Mouse (Mus musculus): ENCODE measurements around the gene Gm27021.

The Gm27021 gene

GRCm38 (mm10) chr8:120642031-120642662 is 25.7 kb downstream of the Gm27021 start:
- no peak for DNase-seq (ENCODE audit: extremely low read depth, low read depth, low spot score)

- no peak for DNase-seq (ENCODE audit: extremely low read depth, low read depth, low spot score)
Measured at GRCm38 (mm10) chr8:120641245-120641644, 26.6 kb downstream of the Gm27021 start.

- DNase-seq (ENCODE audit: extremely low read depth, low read depth, low spot score), result no peak
Measured at GRCm38 (mm10) chr8:120634329-120634839, 33.5 kb downstream of the Gm27021 start.

DNA sequence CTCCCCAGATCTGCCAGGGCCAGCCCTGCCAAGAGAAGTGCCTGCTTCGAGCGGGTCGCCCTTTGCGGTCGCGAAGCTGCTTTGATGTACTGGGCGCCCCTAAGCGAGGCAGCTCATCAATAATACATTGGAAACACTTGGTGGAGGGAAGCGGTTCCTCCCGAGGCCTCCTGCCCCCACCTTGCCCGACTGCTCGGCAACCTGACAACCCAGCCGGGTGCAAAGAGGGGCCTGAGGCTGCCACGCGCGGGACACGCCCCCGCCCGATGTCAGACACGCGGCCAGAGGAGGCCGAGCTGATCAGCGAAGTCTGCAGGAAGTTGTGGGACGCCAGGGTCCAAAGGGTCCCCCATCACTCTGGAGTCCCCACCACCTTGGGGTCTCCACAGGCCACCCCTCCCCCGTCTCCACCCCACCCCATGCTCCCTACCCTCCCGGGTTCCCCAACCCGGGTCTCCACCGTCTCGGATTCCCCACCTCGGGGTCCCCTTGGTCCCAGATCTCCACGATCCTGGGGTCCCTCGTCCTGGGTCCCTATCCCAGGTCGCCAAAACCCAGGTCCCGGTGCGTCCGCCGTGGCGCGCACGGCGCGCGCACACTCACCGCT is 34.1 kb downstream of the Gm27021 start:
- DNase-seq (ENCODE audit: extremely low read depth, low read depth, low spot score), result no peak

GRCm38 (mm10) chr8:120632969-120633664 is 34.8 kb downstream of the Gm27021 start:
- no peak for DNase-seq (ENCODE audit: extremely low read depth, low read depth, low spot score)

DNA sequence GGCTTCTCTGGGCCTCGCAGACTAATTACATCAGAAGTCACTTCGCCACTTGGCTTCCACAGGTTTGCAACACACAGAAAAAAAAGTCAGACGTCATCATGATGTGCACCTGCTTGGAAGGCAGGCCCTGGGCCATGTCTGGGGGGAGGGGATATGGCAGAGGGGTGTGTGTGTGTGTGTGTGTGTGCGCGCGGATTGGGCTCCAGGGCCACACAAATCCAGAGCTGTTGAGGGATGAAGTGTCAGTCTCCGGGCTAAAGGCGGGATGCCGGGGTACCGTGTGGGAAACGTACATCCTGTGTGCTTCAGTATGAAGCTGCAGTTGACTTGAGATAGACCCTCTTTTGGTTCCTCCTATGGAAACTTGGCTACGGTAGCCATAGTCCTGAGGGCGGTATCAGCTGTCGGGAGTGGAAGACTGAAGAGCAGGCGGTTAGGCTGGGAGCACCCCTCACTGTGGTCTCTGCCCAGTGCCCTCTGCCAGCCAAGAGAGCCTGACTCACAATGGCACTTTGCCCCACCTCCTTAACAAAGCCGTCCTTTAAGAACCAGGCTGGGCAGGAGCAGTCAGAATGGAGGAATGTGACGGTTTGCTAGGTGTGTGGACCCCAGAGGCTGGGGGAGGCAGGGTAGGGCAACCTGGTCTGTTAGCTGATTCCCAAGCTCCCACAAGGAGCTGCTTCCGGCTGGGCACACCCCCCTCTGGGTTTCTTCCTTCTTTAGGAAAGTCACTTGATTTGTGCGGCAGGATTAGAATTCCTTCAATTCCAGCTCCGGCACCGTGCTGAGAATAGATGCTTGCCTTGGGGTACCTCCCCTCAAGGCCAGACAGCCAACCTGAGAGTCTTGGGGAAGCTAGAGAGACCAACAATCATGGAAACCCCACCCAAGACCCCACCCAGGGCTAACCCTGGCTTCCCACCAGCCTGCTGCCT is 36.2 kb downstream of the Gm27021 start:
- no peak for DNase-seq (ENCODE audit: extremely low read depth, low read depth, low spot score)

DNA sequence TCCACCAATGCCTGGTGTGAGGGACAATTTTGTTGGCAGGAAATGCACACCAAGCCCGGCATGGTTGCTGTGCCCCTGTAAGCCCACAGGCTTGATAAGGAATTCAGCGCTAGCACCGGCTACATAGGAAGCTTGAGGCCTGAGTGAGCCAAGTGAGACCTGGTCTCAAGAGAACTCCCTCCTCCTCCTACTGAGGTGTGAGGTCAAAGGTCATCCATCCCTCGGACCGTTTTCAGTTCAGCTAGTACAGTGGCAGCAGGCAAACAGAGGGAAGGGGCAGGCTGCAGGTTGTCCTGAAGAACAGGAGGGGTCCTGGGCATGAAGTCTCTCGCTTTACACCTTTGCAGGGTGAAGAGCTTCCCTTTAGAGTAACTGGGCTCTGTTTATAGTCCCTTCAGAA is 37.0 kb downstream of the Gm27021 start:
- DNase-seq (ENCODE audit: extremely low read depth, low read depth, low spot score), result no peak

GRCm38 (mm10) chr8:120630031-120630430 is 37.8 kb downstream of the Gm27021 start:
- no peak for DNase-seq (ENCODE audit: extremely low read depth, low read depth, low spot score)

DNA sequence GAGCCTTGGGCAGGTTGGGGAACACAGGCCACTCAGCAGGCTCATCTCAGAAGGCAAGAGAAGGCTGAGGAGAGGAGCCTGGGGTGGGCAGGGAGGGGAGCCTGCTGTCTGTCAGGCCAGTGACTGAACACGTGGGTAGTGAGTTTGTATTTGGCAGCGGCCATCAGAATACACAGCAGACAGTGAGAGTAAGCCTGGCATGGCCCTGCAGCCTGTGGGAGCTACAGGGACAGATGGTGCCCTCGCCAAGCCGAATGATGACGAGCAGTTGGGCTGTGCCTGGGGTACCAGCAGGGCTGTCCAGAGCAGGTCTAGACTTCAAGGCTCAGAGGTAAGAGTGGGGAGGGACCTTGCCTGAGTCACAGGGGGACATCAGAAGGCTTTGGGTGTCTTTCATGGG is 40.6 kb downstream of the Gm27021 start:
- DNase-seq (ENCODE audit: extremely low read depth, low read depth, low spot score), result no peak

- no peak for DNase-seq (ENCODE audit: extremely low read depth, low read depth, low spot score)
Measured at GRCm38 (mm10) chr8:120626461-120626860, 41.4 kb downstream of the Gm27021 start.

DNA sequence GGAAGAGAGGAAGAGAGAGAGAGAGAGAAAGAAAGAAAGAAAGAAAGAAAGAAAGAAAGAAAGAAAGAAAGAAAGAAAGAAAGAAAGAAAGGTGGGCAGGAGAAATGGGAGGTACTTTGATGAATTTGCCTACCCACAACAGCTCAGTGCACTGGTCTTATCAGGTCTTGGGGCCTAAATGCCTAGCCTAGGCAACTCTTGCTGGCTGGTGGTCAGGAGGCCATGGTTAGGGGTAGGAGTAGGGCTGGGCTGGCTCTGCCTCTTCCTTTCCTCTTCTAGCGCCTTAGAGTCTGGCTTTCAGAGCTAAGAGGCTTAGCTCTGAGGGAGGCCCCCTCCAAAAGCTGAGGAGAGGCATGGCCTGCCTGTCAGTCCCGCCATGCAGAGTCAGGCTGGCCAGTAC is 44.3 kb downstream of the Gm27021 start:
- no peak for DNase-seq (ENCODE audit: extremely low read depth, low read depth, low spot score)

- DNase-seq (ENCODE audit: extremely low read depth, low read depth, low spot score), result no peak
Measured at GRCm38 (mm10) chr8:120622161-120622560, 45.7 kb downstream of the Gm27021 start.

GRCm38 (mm10) chr8:120620441-120620840 is 47.4 kb downstream of the Gm27021 start:
- no peak for DNase-seq (ENCODE audit: extremely low read depth, low read depth, low spot score)

DNA sequence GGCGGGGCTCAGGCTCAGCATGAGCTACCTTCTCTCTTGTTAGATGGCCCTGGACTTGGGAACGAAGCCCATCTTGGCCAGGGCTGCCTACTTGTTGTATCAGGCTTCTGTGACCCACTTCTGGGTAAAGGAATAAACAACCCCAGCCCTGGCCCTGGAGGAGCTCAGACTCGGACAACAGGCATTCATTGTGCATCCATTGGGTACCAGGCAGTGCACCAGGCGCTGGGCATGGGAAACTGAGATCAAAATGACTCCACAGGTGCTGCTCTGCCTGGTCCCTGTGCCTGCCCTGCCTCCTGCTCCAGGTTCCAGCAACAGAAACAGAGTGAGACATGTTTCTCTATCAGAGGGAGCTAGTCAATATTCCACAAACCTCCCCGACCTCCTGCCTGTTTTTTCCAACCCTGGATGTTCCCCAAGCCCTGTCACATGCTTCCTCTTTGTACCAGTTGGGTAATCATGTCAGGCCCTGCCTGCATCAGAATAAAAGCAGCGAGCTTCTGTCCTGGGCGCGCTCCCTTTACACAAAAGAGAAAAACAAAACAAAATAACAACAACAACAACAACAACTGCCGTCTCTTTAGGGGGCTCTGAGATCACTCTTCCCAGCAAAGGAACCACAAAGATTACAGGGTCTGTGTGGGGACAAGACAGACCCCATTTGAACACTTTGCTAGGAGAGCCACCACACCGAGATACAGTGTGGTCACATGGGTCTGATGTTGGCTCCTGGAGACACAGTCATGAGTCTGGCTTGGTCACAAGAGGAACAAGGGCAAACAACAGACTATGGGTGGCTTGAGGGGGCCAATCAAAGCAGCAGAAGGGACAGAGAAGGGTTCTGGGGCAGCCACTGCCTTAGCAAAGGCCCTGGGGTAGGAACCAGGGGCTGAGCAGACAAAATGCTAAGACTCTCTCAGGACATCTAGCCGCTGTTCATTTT is 48.4 kb downstream of the Gm27021 start:
- DNase-seq (ENCODE audit: extremely low read depth, low read depth, low spot score), result no peak

GRCm38 (mm10) chr8:120618110-120618509 is 49.8 kb downstream of the Gm27021 start:
- DNase-seq (ENCODE audit: extremely low read depth, low read depth, low spot score), result no peak

DNA sequence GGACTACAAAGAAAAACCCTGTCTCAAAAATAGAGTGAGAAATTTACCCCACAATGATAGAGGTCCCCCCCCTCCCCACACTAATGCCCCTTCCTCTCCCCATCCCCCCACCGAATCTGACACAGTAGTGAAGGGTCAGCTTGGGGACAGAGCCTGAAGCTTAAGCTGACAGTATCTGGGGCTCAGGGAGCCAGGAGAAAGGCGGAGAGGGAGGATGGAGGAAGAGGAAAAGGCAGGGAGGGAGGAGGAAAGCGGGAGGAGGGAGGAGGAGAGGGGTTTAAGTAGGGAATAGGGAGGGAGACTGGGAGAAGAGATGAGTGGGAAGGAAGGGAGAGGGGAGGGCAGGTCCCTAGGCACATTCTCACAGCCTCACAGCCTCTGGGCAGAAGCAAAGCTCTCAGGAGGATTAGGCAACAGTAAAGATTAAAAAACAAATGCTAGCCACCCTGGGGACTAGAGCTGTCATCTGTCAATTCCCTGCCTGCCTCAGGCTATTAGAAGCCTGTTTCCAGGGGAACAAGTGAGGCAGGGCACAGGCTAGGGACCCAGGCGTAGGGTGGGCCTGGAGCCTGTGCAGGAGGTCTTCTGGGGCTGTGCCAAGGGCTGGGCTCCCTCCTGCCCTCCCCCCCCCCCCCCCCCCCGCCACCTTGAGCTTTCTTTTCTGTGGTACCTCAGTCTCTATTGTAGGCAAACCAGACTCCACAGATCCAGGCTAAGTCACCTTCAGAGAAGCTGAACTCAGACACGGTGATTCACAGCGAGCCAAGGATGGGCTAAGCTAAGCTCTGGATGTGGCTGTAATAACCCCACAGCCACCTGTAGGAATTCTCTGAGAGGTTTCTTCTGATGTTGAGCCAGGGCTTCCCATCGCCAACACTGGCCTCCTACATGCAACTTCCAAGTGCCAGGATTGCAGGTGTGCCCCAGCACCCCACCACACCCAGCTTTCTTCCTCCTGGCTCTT is 50.9 kb downstream of the Gm27021 start:
- no peak for DNase-seq (ENCODE audit: extremely low read depth, low read depth, low spot score)

GRCm38 (mm10) chr8:120614491-120614890 is 53.4 kb downstream of the Gm27021 start:
- no peak for DNase-seq (ENCODE audit: extremely low read depth, low read depth, low spot score)

DNA sequence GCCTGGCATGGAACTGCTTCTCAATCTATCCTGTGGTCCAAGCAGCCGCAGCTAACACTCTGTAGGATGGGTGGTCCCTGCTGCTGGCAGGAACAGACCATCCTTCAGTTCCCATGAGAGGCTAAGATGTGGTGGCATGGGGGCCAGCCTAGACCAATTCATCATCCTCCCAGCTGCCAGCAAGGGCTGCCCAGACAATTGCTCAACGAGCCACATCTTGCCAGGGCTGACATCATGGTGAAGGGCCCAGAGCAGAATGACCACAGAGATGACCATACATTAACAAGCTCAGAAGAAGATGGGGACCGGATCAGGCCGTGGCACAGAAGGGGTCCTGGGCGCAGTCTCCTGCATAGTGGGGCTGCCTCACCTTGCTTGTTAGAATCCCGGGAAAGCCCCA is 57.1 kb downstream of the Gm27021 start:
- no peak for DNase-seq (ENCODE audit: extremely low read depth, low read depth, low spot score)

DNA sequence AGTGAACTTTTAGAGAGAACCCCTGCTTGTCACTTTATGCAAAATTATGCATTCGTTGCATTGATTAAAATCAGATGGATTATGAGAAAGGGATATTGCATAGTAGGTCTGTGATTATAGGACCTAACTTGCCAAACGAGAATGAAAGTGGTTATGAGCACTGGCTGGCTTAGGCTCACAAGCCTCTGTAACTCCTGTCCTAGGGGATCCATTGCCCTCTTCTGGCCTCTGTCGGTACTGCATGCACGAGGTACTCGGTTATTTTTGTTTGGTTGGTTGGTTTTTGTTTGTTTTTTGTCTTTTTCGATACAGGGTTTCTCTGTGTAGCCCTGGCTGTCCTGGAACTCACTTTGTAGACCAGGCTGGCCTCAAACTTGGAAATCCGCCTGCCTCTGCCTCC is 60.0 kb downstream of the Gm27021 start:
- no peak for DNase-seq (ENCODE audit: extremely low read depth, low read depth, low spot score)

Measured in fat pad, adult 2 months (tissue).